Mouse (Mus musculus) MEL (cell line): ENCODE results near the gene Kctd8.

Experiments
- E2F4 ChIP-seq: IDR thresholded peaks from 2 replicates; pipeline ENCODE4 v1.6.1; 2011; ENCODE audit warnings: low read depth, low read length, improper control_type of control experiment, borderline replicate concordance
- POLR2A ChIP-seq, 2 experiments: IDR thresholded peaks; 2 replicates each; pipeline ENCODE4 v1.6.1; 2011 to 2012; ENCODE audit warnings: low read length in 2 of 2, mild to moderate bottlenecking in 2 of 2, control low read depth in 1 of 2, improper control_type of control experiment in 1 of 2, low read depth in 1 of 2, moderate library complexity in 1 of 2; ENCODE audit not compliant: control insufficient read depth in 1 of 2, insufficient read depth in 1 of 2, poor library complexity in 1 of 2
- RAD21 ChIP-seq: IDR thresholded peaks from 2 replicates; pipeline ENCODE4 v1.6.1; 2011; ENCODE audit warnings: mild to moderate bottlenecking, low read depth, low read length, improper control_type of control experiment

DNA sequence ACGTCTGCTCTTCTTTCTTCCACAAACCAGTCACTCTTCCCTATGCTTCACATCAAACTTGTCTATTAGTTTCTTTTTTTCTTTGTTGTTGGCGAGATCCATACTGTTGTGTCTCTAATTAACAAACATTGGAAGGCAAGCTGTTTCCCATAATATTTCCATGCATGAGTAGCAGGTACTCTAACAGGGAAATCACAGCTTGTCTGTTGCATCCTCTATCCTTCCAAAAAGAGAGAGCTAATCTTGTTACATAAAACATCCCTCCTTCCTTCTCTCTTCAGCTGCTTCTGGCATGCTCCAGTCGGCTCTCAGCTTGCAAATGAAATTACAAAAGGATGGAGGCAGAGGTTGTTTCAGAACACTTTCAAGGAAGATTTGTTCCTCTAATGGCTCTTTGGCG is 107.9 kb downstream of the Kctd8 start:
- TF ChIP-seq E2F4, result no peak
- no peak for TF ChIP-seq POLR2A (IDR thresholded peaks at IDR 0.05; ENCODE audit: control insufficient read depth in 1 of 2, insufficient read depth in 1 of 2, low read depth in 1 of 2, low read length in 2 of 2, poor library complexity in 1 of 2)
- no peak for TF ChIP-seq RAD21
